Mouse (Mus musculus): ENCODE data around the gene Olfr854. TPM values are rescaled to one million over a fixed set of nuclear protein-coding genes. Genes with fewer than 3 reads are reported as not detected.

Olfr854 gene
- total RNA-seq (2023): not detected

GRCm38 (mm10) chr9:19567282-19567681 lies at the start of gene Olfr854:
Gene Olfr854 (minus strand): TSS chr9:19567382.

GRCm38 (mm10) chr9:19582317-19582716 lies 15.1 kb upstream of the Olfr854 start, which contains the start of gene Olfr855:
Gene Olfr855 (plus strand): TSS chr9:19582617.

GRCm38 (mm10) chr9:19540976-19541375 lies 26.2 kb downstream of the Olfr854 start, which contains the start of gene Olfr853:
Gene Olfr853 (minus strand): TSS chr9:19541076.

Other genes starting within 250 kb of the Olfr854 start
- not detected for gene Olfr845, start 230.9 kb downstream of the Olfr854 start, total RNA-seq (2023)
- gene Olfr846, start 203.4 kb downstream of the Olfr854 start, total RNA-seq (2023): not detected
- gene Olfr847, start 188.7 kb downstream of the Olfr854 start, total RNA-seq (2023): not detected
- not detected for gene Olfr849, start 127.1 kb downstream of the Olfr854 start, total RNA-seq (2023)
- not detected for gene Olfr850, start 89.1 kb downstream of the Olfr854 start, total RNA-seq (2023)
- gene Olfr851, start 74.1 kb downstream of the Olfr854 start, total RNA-seq (2023): not detected
- gene Olfr853, start 26.3 kb downstream of the Olfr854 start, total RNA-seq (2023): not detected
- gene Olfr855, start 15.2 kb upstream of the Olfr854 start, total RNA-seq (2023): not detected
- 10 to 100 TPM; 12.4 to 17.1 TPM for gene Zfp317, start 54.7 kb upstream of the Olfr854 start, total RNA-seq (2023)
- not detected for gene Olfr857, start 142.1 kb upstream of the Olfr854 start, total RNA-seq (2023)
- gene Olfr58, start 212.9 kb upstream of the Olfr854 start, total RNA-seq (2023): not detected
- not detected for gene Olfr859, start 237.5 kb upstream of the Olfr854 start, total RNA-seq (2023)

All from monocyte, adult 59 days (primary cell).